Mouse (Mus musculus): ENCODE measurements around the gene Fam168b. TPM values are rescaled to one million over a fixed set of nuclear protein-coding genes. Genes with fewer than 3 reads are reported as not detected.
A peak's percentile ranks its signal among the peaks of the same experiment; 100 is the strongest.

Gene Fam168b
- polyA plus RNA-seq, 1 experiment from 2014 or later: 143 TPM

GRCm38 (mm10) chr1:34808445-34808844, 34.4 kb downstream of the Fam168b start:
- Histone ChIP-seq H3K27ac (no peak overlapping the region), H3K4me3 (replicated peaks) (no peak overlapping the region), H3K36me3 (peaks cover 75% of the 10 kb centered on the region), H3K9ac (replicated peaks) (no peak overlapping the region), H3K4me2 (replicated peaks) (no peak overlapping the region), H3K9me3 (no peaks in the 10 kb centered on the region), H3K4me1 (replicated peaks) (peaks cover 16% of the 10 kb centered on the region), H3K27me3 (no peaks in the 10 kb centered on the region)
- WGBS: 95% methylated on average over 8 of the region's 8 CpGs
- no peak for ATAC-seq

DNA sequence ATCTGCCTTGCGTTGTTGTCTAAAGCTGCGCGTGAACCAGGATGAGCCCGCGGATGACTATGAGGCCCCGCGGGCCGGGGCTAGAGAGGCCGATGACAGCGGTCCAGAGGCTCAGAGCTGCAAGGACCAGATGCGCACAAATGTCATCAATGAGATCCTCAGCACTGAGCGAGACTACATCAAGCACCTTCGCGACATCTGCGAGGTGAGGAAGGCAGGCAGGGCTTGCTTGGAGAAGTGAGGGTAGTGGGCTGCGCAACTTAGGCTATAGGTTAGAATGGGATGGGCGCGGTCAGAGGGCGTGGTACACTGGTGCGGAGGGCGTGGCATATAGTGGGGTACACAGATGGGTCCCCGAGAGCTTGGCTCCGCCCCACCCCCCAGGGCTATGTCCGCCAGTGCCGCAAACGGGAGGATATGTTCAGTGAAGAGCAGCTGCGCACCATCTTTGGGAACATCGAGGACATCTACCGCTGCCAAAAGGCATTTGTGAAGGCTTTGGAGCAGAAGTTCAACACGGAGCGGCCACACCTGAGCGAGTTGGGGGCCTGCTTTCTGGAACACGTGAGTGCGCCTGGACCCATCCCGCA, 36.8 kb downstream of the Fam168b start:
- no peaks in the 10 kb centered on the region for H3K9me3 ChIP-seq
- H3K36me3 ChIP-seq: peaks cover 51% of the 10 kb centered on the region
- no peak overlapping the region for H3K27ac ChIP-seq
- no peak overlapping the region for H3K9ac ChIP-seq (replicated peaks)
- H3K4me3 ChIP-seq (replicated peaks): no peak overlapping the region
- H3K4me1 ChIP-seq (replicated peaks): peaks cover 40% of the 10 kb centered on the region
- WGBS: 24% methylated on average over 35 of the region's 35 CpGs
- no peaks in the 10 kb centered on the region for H3K27me3 ChIP-seq
- no peak for ATAC-seq
- H3K4me2 ChIP-seq (replicated peaks): peak overlapping the region; percentile 9; the same call in 1 of the 2 replicates

DNA sequence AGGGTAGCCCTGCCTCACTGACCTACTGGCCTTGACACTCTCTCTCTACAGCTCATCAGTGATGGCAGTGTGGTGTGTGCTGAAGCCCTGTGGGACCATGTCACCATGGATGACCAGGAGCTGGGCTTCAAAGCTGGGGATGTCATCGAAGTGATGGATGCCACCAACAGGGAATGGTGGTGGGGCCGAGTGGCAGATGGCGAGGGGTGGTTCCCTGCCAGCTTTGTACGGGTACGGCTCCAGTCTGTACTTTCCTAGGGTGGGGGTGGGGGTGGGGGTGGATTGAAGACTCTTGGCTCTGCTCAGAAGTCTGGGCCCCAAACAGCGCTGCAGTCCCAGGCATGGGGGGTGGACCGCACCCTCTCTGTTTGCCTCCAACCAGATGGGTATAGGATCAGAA, 38.0 kb downstream of the Fam168b start:
- ATAC-seq: no peak
- H3K4me3 ChIP-seq (replicated peaks): no peak overlapping the region
- 89% methylated on average over 7 of the region's 7 CpGs for WGBS

GRCm38 (mm10) chr1:34802290-34802642, 40.6 kb downstream of the Fam168b start:
- Histone ChIP-seq H3K9me3 (no peaks in the 10 kb centered on the region), H3K4me2 (replicated peaks) (peak overlapping the region; percentile 74), H3K9ac (replicated peaks) (peak overlapping the region; percentile 78), H3K27me3 (no peaks in the 10 kb centered on the region), H3K27ac (peak overlapping the region; percentile 89), H3K4me1 (replicated peaks) (peaks cover 41% of the 10 kb centered on the region), H3K4me3 (replicated peaks) (peak overlapping the region; percentile 67), H3K36me3 (peaks cover 19% of the 10 kb centered on the region)
- WGBS: 30% methylated on average over 7 of the region's 7 CpGs
- ATAC-seq: peak; percentile 12

More for the DNA sequence above, 38.0 kb downstream of the Fam168b start:
- peaks cover 39% of the 10 kb centered on the region for H3K36me3 ChIP-seq
- H3K27ac ChIP-seq: no peak overlapping the region
- peaks cover 41% of the 10 kb centered on the region for H3K4me1 ChIP-seq (replicated peaks)
- H3K9me3 ChIP-seq: no peaks in the 10 kb centered on the region
- H3K4me2 ChIP-seq (replicated peaks): no peak overlapping the region
- no peaks in the 10 kb centered on the region for H3K27me3 ChIP-seq
- H3K9ac ChIP-seq (replicated peaks): no peak overlapping the region

- Histone ChIP-seq H3K9me3 (no peaks in the 10 kb centered on the region), H3K27me3 (no peaks in the 10 kb centered on the region), H3K4me1 (replicated peaks) (peaks cover 41% of the 10 kb centered on the region), H3K9ac (replicated peaks) (peak overlapping the region; percentile 78), H3K27ac (peak overlapping the region; percentile 89), H3K4me2 (replicated peaks) (peak overlapping the region; percentile 74), H3K36me3 (peaks cover 14% of the 10 kb centered on the region), H3K4me3 (replicated peaks) (peak overlapping the region; percentile 67)
- peak; percentile 92 for ATAC-seq
- under 1% methylated on average over 47 of the region's 47 CpGs for WGBS
Measured at GRCm38 (mm10) chr1:34801616-34802289, 41.1 kb downstream of the Fam168b start.

GRCm38 (mm10) chr1:34799140-34799539, 43.7 kb downstream of the Fam168b start:
- Histone ChIP-seq H3K27me3 (no peaks in the 10 kb centered on the region), H3K4me1 (replicated peaks) (peaks cover 28% of the 10 kb centered on the region), H3K27ac (no peak overlapping the region), H3K9me3 (no peaks in the 10 kb centered on the region), H3K4me3 (replicated peaks) (no peak overlapping the region), H3K9ac (replicated peaks) (no peak overlapping the region), H3K36me3 (0 out of 2 replicates have a peak, but pooled peaks cover 2% of the 10 kb centered on the region), H3K4me2 (replicated peaks) (no peak overlapping the region)
- no peak for ATAC-seq
- WGBS: 82% methylated on average over 2 of the region's 2 CpGs

DNA sequence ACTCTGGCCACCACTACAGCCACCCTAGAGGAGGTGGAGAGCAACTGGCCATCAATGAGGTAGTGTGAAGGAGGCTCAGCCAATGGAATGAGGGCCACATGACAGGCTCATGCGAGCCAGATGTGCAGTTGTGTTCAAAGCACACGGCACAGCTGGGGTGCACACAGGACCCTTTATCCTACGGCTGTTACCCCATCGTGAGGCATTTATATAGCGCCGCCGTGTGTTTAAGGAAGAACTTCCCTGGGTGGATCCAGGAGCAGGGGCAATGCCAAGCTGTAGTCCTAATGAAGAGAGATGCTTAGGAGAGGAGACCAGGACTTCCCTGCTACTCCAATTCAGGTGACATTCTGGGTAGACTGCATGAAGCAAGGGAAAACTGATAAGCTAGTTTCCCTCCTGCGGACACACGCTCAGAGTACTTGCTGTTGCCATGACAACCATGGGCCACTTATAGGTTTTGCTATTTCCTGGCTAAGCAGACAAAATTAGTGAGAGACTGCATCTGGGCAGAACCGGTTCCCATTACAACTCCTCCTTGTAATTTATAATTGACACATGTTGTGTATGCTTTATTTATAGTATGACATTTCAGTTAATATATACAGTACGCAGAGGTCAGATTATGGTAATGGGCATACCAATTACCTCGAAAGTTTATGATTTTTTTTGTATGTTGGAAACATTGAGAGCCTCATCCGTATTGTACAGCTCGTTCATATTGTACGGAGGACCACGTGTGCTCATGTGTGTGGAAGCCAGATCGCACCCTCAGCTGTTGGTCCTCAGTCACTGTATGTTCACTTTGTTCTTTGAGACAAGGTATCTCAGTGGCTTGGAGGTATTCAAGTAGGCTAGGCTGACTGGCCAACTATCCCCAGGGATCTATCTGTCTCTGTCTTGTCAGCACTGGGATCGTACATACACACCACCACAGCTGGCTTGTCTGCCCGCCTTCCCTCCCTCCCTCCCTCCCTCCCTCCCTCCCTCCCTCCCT, 49.3 kb downstream of the Fam168b start:
- peak; percentile 73 for ATAC-seq
- WGBS: 72% methylated on average over 19 of the region's 19 CpGs
- Histone ChIP-seq H3K4me1 (replicated peaks) (peaks cover 10% of the 10 kb centered on the region), H3K36me3 (no peaks in the 10 kb centered on the region), H3K27me3 (no peaks in the 10 kb centered on the region), H3K4me2 (replicated peaks) (no peak overlapping the region), H3K4me3 (replicated peaks) (no peak overlapping the region), H3K9ac (replicated peaks) (no peak overlapping the region), H3K9me3 (no peaks in the 10 kb centered on the region), H3K27ac (peak overlapping the region; percentile 17; the same call in 1 of the 2 replicates)

DNA sequence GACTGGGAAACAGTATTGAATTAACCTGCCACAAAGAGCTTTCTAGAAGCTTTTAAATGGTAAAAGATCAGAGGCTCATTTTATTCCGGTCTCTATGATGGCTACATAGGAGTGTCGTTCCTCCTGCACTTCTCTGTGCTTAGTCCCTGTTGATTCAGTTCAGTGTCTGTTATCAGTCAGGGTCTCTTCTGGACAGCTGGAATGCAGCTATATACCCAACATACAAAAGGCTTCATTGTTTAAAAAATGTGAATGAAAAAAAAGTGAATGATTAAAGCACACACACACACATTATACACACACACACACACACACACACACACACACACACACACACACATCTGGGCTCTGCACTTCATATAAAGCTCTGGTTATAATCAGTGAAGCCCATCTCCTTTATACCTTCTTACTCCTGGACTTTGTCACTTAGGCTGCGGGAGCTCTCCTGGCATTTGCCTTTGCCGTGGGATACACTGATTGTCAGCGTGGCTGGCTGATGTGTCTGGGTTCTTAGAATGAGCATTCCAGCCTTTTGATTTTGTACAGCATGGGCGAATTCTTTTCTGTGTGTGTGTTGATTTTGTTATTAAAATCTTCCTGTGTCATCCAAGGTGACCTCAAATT, 59.2 kb downstream of the Fam168b start:
- Histone ChIP-seq H3K27ac (no peak overlapping the region), H3K4me3 (replicated peaks) (no peak overlapping the region), H3K4me1 (replicated peaks) (no peaks in the 10 kb centered on the region), H3K9ac (replicated peaks) (no peak overlapping the region), H3K36me3 (no peaks in the 10 kb centered on the region), H3K4me2 (replicated peaks) (no peak overlapping the region), H3K27me3 (no peaks in the 10 kb centered on the region), H3K9me3 (no peaks in the 10 kb centered on the region)
- 70% methylated on average over 6 of the region's 6 CpGs for WGBS
- no peak for ATAC-seq

DNA sequence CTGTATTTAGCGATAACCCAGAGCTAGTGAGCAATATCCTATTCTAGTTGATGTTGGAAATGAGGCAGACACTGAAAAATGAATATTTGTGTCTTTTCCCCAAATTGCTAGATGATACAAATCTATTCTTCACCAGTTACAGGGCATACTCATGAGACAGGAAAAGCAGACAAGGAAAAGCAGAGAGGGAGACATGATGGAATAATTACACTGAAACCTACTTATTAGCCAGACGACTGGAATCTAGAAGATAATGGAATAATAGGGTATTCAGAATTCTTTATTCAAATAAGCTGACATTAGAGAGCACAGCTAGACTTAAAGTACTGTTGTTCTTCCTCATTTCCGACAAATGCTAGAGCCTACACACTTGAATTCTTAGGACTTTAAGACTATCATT, 67.0 kb downstream of the Fam168b start:
- H3K4me1 ChIP-seq (replicated peaks): no peaks in the 10 kb centered on the region
- H3K36me3 ChIP-seq: 0 out of 2 replicates have a peak, but pooled peaks cover 2% of the 10 kb centered on the region
- WGBS: 89% methylated on average over 3 of the region's 3 CpGs
- no peak overlapping the region for H3K4me2 ChIP-seq (replicated peaks)
- no peak overlapping the region for H3K4me3 ChIP-seq (replicated peaks)
- H3K9me3 ChIP-seq: no peaks in the 10 kb centered on the region
- H3K9ac ChIP-seq (replicated peaks): no peak overlapping the region
- no peaks in the 10 kb centered on the region for H3K27me3 ChIP-seq
- no peak overlapping the region for H3K27ac ChIP-seq
- no peak for ATAC-seq

DNA sequence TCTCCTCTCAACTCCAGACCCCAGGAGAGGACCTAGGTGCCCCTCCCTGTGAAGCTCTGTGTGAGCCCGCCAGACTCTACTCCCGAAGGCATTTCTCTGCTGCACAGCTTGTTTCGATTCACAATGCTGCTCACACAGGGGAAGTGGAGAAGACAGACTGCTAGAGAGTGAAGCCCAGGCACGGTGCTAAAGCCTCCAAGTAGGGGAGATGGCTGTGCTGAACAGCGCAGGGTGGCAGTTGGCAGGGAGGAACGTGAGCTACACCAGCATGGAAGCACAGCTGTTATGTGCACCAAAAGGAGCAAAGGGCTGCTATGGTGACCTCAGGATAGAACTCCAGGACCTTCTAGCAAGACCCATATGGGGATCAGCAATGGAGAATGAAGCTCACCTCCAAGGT, 74.0 kb downstream of the Fam168b start:
- no peaks in the 10 kb centered on the region for H3K27me3 ChIP-seq
- no peak overlapping the region for H3K9ac ChIP-seq (replicated peaks)
- 0 out of 2 replicates have a peak, but pooled peaks cover 3% of the 10 kb centered on the region for H3K4me1 ChIP-seq (replicated peaks)
- H3K4me2 ChIP-seq (replicated peaks): no peak overlapping the region
- ATAC-seq: no peak
- H3K36me3 ChIP-seq: no peaks in the 10 kb centered on the region
- H3K4me3 ChIP-seq (replicated peaks): no peak overlapping the region
- H3K9me3 ChIP-seq: no peaks in the 10 kb centered on the region
- no peak overlapping the region for H3K27ac ChIP-seq
- WGBS: 75% methylated on average over 6 of the region's 6 CpGs

DNA sequence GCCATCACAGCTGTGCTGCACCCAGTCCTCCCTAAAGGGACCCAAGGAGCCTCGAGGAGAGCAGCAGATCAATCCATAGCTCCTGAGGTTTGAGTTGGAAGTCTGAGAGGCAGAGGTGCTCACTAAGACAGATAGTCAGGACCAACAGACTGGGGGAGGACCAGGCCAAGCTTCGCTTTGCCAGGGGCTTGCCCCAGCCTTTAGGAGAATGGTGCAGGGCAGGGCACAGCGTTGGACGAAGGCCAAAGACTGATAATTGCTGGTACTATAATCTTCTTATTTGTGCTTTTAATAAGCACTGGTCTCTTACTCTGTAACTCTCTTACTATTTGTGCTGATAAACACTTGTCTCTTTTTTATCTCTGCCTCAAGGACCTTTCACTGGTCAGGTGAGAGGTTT, 75.0 kb downstream of the Fam168b start:
- no peaks in the 10 kb centered on the region for H3K27me3 ChIP-seq
- no peak overlapping the region for H3K4me3 ChIP-seq (replicated peaks)
- H3K9me3 ChIP-seq: no peaks in the 10 kb centered on the region
- no peak for ATAC-seq
- H3K36me3 ChIP-seq: no peaks in the 10 kb centered on the region
- H3K27ac ChIP-seq: no peak overlapping the region
- WGBS: 82% methylated on average over 4 of the region's 4 CpGs
- no peak overlapping the region for H3K9ac ChIP-seq (replicated peaks)
- 0 out of 2 replicates have a peak, but pooled peaks cover 3% of the 10 kb centered on the region for H3K4me1 ChIP-seq (replicated peaks)
- H3K4me2 ChIP-seq (replicated peaks): no peak overlapping the region

Data from midbrain, embryonic 13.5 days (tissue).